Mouse (Mus musculus) midbrain, postnatal 0 days (tissue): ENCODE measurements around the gene Thap8. TPM values are rescaled to one million over a fixed set of nuclear protein-coding genes. Genes with fewer than 3 reads are reported as not detected.

ENCODE experiments used
- ATAC-seq: fragments of 200-750 bp; cut with Nextera tagmentation; 2 replicates; pipeline ENCODE4 v1.8.0; 2017; ENCODE audit warnings: moderate number of reproducible peaks, mild to moderate bottlenecking, moderate TSS enrichment, moderate library complexity; ENCODE audit not compliant: low FRiP score
- DNase-seq: peaks from one replicate; pipeline ENCODE4 v3.0.0-alpha.2; 2015; ENCODE audit warnings: low spot score
- H3K27ac ChIP-seq: fragments of 300-500 bp; sonication (generic); 2 replicates; pipeline ENCODE4 v1.5.1; 2014; ENCODE audit warnings: low read depth, mild to moderate bottlenecking, low read length, mixed read lengths
- H3K27me3 ChIP-seq: fragments of 300-500 bp; sonication (generic); 2 replicates; pipeline ENCODE4 v1.6.1; 2014; ENCODE audit warnings: low read length, control low read depth, mixed read lengths; ENCODE audit not compliant: insufficient read depth
- H3K36me3 ChIP-seq: fragments of 300-500 bp; sonication (generic); 2 replicates; pipeline ENCODE4 v1.6.1; 2014; ENCODE audit warnings: low read length, control low read depth, mixed read lengths; ENCODE audit not compliant: insufficient read depth
- H3K4me1 ChIP-seq: fragments of 300-500 bp; sonication (generic); 2 replicates; pipeline ENCODE4 v1.6.1; 2014; ENCODE audit warnings: mild to moderate bottlenecking, control low read depth, antibody characterized with exemption, low read length, mixed read lengths; ENCODE audit not compliant: insufficient read depth
- H3K4me2 ChIP-seq: fragments of 300-500 bp; sonication (generic); 2 replicates; pipeline ENCODE4 v1.6.1; 2014; ENCODE audit warnings: low read depth, mild to moderate bottlenecking, low read length, mixed read lengths; ENCODE audit not compliant: poor library complexity, severe bottlenecking
- H3K4me3 ChIP-seq: fragments of 300-500 bp; sonication (generic); 2 replicates; pipeline ENCODE4 v1.5.1; 2014; ENCODE audit warnings: low read depth, mild to moderate bottlenecking, low read length, moderate library complexity
- H3K9ac ChIP-seq: fragments of 300-500 bp; sonication (generic); replicated peaks from 2 replicates; pipeline ENCODE4 v1.6.1; 2014; ENCODE audit warnings: mild to moderate bottlenecking, low read length, moderate library complexity, mixed read lengths; ENCODE audit not compliant: poor library complexity, severe bottlenecking
- H3K9me3 ChIP-seq: fragments of 300-500 bp; sonication (generic); 2 replicates; pipeline ENCODE4 v1.6.1; 2016; ENCODE audit warnings: low read length, control low read depth
- CTCF ChIP-seq: IDR thresholded peaks from 2 replicates; pipeline ENCODE4 v1.5.1; 2016; ENCODE audit warnings: antibody characterized with exemption, mild to moderate bottlenecking
- WGBS: fragments of 180-500 bp; shearing (Covaris S2); extraction: QIAGEN DNeasy Blood & Tissue Kit; methylation state at CpG from one replicate; pipeline ENCODE4 v1.1.7; 2014; 5-methylcytosine and 5-hydroxymethylcytosine counted together
- polyA plus RNA-seq: library from polyadenylated mRNA; unstranded; fragments of >200 nt; fragmentation: Nextera tagmentation; extraction: Ambion mirVana; gene quantifications from 2 replicates; pipeline ENCODE4 v1.2.1, GENCODE M21; 2015
- total RNA-seq: library from RNA; depleted of rRNA; stranded (reverse); fragments of >200 nt; gene quantifications from 2 replicates; pipeline ENCODE4 v1.2.3, GENCODE M21; 2014; rRNA removed

The Thap8 gene
- total RNA-seq (0.71 TPM in 1 of 2 replicates, not detected in the other), polyA plus RNA-seq (0.38 and 0.57 TPM in 2 replicates)

- Histone ChIP-seq H3K9me3 (no peaks in the 10 kb centered on the region), H3K4me1 (0 out of 2 replicates have a peak, but pooled peaks cover 2% of the 10 kb centered on the region), H3K27me3 (no peaks in the 10 kb centered on the region), H3K27ac (peak within 1 kb of the TSS; percentile 98), H3K4me2 (peak within 1 kb of the TSS; percentile 91), H3K4me3 (peak within 1 kb of the TSS; percentile 65), H3K36me3 (no peaks in the 10 kb centered on the region), H3K9ac (peak within 1 kb of the TSS; percentile 61)
- under 1% methylated on average over 49 of the region's 49 CpGs for WGBS
- no peak for TF ChIP-seq CTCF
- ATAC-seq (peak; percentile 95), DNase-seq (peak; percentile 97)
Measured at GRCm38 (mm10) chr7:30279951-30280669, at the start of gene Thap8, which contains the start of gene Wdr62. TSS of gene Thap8 (plus strand) at chr7:30280094. TSS of gene Wdr62 (minus strand) at chr7:30280419.

- WGBS: under 1% methylated on average over 15 of the region's 16 CpGs
- Histone ChIP-seq H3K9me3 (no peaks in the 10 kb centered on the region), H3K27ac (peak overlapping the region; percentile 95), H3K9ac (peak overlapping the region; percentile 72), H3K4me2 (peak overlapping the region; percentile 79), H3K27me3 (no peaks in the 10 kb centered on the region), H3K36me3 (peaks cover 38% of the 10 kb centered on the region), H3K4me3 (peak overlapping the region; percentile 62), H3K4me1 (peaks cover 12% of the 10 kb centered on the region)
- DNase-seq: peak; percentile 6
- TF ChIP-seq CTCF: no peak
- ATAC-seq: peak; percentile 17; the same call in 1 of the 2 replicates
Measured at GRCm38 (mm10) chr7:30231328-30231668, 48.6 kb upstream of the Thap8 start.

- DNase-seq: peak; percentile 99
- ATAC-seq: peak; percentile 95
- Histone ChIP-seq H3K9me3 (no peaks in the 10 kb centered on the region), H3K36me3 (peaks cover 34% of the 10 kb centered on the region), H3K4me1 (peaks cover 12% of the 10 kb centered on the region), H3K4me2 (peak within 1 kb of the TSS; percentile 79), H3K4me3 (peak within 1 kb of the TSS; percentile 62), H3K27me3 (no peaks in the 10 kb centered on the region), H3K27ac (peak within 1 kb of the TSS; percentile 95), H3K9ac (peak within 1 kb of the TSS; percentile 72)
- under 1% methylated on average over 67 of the region's 67 CpGs for WGBS
- TF ChIP-seq CTCF: no peak
Measured at GRCm38 (mm10) chr7:30231669-30232454, 48.0 kb upstream of the Thap8 start, which contains the start of the genes Polr2i and Tbcb. TSS of gene Polr2i (plus strand) at chr7:30231948. TSS of gene Tbcb (minus strand) at chr7:30232272.

- DNase-seq: peak; percentile 63
- H3K27ac ChIP-seq: peak overlapping the region; percentile 95
- peaks cover 25% of the 10 kb centered on the region for H3K36me3 ChIP-seq
- ATAC-seq: peak; percentile 18; the same call in 1 of the 2 replicates
- H3K4me3 ChIP-seq: peak overlapping the region; percentile 62
- H3K4me2 ChIP-seq: peak overlapping the region; percentile 79
- 4% methylated on average over 24 of the region's 24 CpGs for WGBS
- no peaks in the 10 kb centered on the region for H3K27me3 ChIP-seq
- peak overlapping the region; percentile 72 for H3K9ac ChIP-seq
- TF ChIP-seq CTCF: peak; percentile 60
- no peaks in the 10 kb centered on the region for H3K9me3 ChIP-seq
- peaks cover 12% of the 10 kb centered on the region for H3K4me1 ChIP-seq
Measured at GRCm38 (mm10) chr7:30232631-30233148, 47.2 kb upstream of the Thap8 start.

- Histone ChIP-seq H3K4me2 (peak overlapping the region; percentile 79), H3K9me3 (no peaks in the 10 kb centered on the region), H3K27ac (no peak overlapping the region), H3K4me3 (no peak overlapping the region), H3K36me3 (peaks cover 20% of the 10 kb centered on the region), H3K27me3 (no peaks in the 10 kb centered on the region), H3K9ac (no peak overlapping the region), H3K4me1 (peaks cover 12% of the 10 kb centered on the region)
- 90% methylated on average over 20 of the region's 20 CpGs for WGBS
- DNase-seq (no peak), ATAC-seq (no peak)
- no peak for TF ChIP-seq CTCF
Measured at GRCm38 (mm10) chr7:30233387-30233786, 46.5 kb upstream of the Thap8 start.
